Mouse (Mus musculus): ENCODE measurements around the gene Klk4.

DNA sequence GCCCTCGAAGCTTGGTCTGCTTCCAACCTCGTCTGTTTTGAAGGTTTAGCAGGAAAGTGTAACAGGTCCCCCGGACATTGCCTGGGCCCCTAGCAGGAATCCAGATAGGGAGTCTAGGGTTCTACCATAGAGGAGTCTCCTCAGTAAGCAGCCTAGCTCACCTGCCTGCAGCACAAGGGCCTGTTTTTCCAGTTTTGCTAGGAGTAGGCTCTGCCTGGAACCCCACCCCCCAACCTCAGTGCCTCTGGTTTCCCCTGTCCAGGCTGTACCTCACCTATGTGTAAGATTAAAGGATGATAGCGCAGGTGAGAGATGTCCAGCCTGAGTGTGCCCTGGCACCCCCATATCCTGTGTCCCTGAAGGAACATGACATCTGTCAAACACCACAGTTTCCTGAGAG lies 4.5 kb upstream of the Klk4 start:
- TF ChIP-seq POLR2A (IDR thresholded peaks at IDR 0.05; ENCODE audit: low read depth, low read length), result no peak
- no peak for TF ChIP-seq CTCF (IDR thresholded peaks at IDR 0.05; ENCODE audit: extremely low read depth, insufficient read length, insufficient replicate concordance, low read depth, low read length)
